Mouse (Mus musculus) E14TG2a.4 (cell line): ENCODE measurements around the gene Glb1l3.

Experiments used
- CTCF ChIP-seq: conservative IDR thresholded peaks from 2 replicates; pipeline ENCODE4 v1.5.1; 2014; ENCODE audit warnings: low read length
- POU5F1 ChIP-seq: IDR thresholded peaks from 2 replicates; pipeline ENCODE4 v1.6.1; 2014; ENCODE audit warnings: low read length, borderline replicate concordance

DNA sequence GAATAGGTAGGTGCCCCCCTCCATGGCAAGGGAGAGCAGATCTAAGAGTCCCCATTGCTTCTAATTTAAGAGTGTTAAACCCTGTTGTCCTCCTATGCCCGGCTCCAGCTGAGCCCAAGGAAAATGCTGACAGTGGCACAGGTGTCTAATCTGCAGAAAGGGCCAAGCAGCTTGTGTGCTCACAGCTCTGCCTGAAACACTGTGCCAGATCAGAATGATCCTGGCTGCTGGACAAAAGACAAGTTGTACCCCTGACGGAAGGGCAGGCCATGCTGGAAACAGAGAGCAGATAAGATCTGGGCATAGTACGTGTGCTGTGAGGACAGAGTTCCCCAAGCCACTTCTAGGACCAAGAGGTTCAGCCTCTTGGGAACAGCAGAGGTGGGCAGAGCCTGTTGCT lies 67.9 kb downstream of the Glb1l3 start:
- TF ChIP-seq CTCF (no peak), POU5F1 (no peak)
